Mouse (Mus musculus) liver, embryonic 14.5 days (tissue): ENCODE results near the gene Mars.

Experiments
- CTCF ChIP-seq: IDR thresholded peaks from 2 replicates; pipeline ENCODE4 v1.5.1; 2016; ENCODE audit warnings: antibody characterized with exemption, low read depth, control low read depth
- EP300 ChIP-seq: IDR thresholded peaks from 2 replicates; pipeline ENCODE4 v1.6.1; 2016; ENCODE audit warnings: antibody characterized with exemption, low read depth

GRCm38 (mm10) chr10:127326828-127327227, 15.2 kb upstream of the Mars start:
- TF ChIP-seq CTCF, result no peak
- no peak for TF ChIP-seq EP300
